Mouse (Mus musculus): ENCODE measurements around the gene Lbhd2.

Gene Lbhd2

DNA sequence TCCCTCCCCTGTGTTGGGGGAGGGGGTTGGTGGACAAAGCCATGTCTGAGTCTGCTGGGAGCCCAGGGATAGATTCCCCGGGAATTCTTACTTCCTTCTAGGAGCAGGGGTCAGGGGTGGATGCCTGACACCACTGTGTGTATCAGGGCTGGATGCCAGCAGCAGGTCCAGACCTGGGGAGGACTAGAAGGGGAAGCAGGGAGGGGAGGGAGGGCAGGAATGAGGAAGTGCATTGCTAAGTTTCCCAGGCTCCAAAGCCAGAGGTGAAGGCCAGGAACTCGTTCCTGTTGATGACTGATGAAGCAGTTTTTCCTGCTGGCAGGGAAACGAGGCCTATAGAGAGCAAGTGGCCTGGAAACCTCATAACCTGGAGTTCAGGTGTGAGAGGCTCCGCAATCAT, 25.5 kb downstream of the Lbhd2 start:
- DNase-seq (ENCODE audit: low spot score): no peak

DNA sequence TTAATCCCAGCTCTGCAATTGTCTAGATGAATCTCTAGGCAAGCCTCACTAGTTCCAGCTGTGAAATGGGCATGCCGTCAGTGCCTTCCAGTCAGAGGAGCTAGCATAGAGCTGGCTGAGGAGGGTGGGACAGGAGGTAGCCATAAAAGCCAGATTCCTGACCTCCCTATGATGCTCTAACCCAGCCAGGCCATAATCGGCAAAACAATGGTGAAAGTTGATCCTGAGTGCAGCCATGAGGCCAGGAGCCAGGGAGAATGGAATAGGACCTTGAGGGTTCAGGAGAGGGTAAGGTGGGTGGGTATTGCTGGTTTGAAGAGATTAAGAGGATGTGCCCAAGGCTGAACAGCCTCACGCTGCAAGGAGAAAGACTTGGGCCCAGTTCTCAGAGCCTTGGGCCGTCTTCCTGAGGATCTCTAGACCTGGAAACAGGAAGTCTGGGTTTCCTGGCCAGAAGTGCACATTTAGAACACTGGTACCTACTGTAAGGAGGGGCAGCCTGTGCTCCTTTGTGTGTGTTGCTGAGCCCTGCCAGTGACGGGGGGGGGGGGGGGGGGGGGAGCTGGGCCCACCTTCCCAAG, 26.2 kb downstream of the Lbhd2 start:
- no peak for DNase-seq (ENCODE audit: low spot score)

DNA sequence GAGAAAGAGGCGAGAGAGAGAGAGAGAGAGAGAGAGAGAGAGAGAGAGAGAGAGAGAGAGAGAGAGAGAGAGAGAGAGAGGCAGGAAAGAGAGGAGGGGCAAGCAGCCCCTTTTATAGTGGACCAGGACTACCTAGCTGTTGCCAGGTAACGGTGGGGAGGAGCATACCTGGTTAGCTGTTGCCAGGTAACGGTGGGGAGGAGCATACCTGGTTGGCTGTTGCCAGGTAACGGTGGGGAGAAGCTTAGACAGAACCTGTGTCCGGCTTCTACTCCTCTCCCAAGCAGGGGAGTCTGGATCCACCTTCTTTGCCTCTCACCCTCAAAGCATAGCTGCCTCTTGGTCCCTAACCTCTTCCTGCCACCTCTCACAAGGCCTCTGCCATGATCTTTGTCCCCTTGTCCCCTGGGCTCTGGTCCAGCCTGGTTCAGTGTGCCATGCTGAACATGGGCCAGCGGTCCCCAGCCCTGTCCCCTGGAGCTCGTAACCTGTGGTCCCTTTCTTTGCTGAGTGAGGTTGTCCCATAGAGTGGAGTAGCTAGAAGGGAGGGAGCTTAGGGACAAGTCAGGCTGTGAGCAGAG, 27.6 kb downstream of the Lbhd2 start:
- no peak for DNase-seq (ENCODE audit: low spot score)

DNA sequence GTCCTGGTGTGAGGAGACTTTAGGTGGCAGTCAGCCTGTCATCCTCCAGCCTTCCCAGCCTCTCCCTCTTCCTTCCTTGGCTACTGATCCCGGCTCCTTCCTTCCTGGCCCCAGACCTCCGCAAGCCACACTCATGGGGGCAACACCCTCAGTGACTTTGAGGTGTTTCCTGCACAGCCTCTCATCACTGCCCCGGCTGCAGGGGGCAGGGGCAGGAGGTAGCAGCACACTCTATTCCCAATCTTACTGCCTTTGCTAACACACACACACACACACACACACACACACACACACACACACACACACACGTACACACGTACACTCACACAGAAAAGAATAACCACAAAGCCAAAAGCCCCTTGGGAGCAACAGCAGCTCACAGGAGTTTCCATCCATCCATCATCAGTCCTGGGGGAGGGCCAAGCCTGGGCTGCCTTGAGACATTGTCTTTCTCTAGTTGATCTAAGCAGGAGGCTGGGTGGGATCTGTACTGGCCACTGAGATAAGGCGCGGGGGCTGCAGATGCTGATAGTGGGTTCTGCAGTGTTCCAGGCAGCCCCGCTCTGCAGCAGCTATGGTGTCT, 28.2 kb downstream of the Lbhd2 start:
- DNase-seq (ENCODE audit: low spot score): no peak

DNA sequence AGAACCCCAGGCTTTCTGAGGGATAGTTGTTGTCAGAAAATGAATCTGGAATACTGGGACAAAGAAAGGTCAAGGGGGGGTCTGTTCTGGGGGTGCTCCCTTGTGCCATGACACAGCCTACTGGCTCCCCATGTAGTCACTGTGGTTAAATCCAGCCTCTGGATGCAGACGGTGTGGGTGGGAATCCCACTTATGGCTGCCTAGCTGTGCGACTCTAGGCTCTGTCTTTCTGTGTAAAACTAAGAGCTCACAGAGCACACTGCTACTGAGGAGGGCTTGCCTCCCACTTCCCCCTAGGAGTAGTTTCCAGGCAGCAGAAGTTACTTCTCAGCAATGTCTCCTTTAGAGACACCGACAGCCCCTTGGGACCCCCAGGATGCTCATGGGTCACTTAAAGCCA, 29.6 kb downstream of the Lbhd2 start:
- DNase-seq (ENCODE audit: low spot score): no peak

DNA sequence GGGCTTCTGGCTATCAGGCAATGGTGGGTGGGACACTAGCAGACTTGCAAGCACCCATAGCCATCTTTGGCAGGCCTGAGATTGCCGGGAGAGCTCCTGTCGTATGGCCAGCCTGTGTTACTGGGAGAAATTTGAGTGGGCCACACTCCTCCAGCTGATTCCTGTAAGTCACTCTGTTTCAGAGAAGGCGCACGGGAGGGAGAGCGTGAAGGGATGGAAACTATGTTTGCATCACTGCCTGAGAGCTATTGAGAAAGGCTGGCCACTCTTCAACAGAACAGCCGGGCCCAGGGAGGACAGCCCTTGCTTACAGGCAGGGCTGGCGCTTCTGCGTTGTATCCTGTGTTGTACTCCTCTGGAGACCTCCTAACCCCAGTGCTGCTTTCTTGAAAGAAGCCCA, 30.0 kb downstream of the Lbhd2 start:
- DNase-seq (ENCODE audit: low spot score): no peak

DNA sequence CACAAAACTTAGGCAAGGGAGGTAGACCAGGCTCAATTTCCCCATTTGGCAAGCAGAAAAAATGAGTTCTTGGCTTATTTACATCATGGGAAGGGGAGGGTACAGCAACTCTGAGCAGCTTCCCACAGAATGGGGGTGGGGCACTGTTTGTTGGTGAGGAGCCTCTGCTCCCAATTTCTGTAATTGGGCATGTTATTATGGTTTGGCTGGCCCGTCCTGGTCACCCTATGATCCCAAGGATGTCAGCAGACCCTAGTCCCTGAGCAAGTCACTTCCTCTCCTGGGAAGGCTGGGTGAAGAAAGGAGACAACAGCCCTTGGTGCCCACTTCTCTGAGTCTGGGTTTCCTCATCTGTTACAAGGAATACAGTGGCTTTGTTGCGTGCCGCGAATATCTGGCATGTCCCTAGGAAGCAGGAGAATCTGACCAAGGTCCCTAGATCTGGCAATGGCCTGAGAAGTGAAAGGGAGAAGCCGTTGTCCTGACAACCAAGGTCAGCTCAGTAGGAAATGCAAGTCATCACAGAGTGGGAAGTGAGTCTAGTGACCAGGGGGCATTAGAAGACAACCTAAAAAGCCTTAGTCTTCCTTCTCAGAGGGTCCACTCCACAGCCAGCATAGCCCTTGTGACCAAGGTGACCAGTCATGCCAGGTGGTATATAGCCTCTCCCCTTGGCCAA, 30.8 kb downstream of the Lbhd2 start:
- no peak for DNase-seq (ENCODE audit: low spot score)

DNA sequence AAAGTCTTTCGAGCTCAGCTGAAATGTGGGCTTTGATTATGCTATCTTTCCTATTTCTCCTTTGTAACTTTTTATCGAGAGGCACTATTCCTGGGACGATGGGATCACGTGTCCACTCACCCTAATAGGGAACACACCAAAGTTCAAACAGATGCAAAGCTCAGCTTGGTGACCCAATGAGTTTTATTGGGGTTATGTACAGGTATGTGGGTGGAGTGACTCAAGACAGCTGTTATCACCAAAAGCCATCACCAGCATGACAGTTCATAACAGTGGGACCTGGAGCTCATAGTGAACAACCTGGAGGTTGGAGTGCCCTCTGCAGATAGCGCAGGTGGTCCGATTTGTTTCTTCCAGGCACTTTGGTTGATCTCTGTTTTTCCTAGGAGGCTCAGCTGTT, 32.2 kb downstream of the Lbhd2 start:
- no peak for DNase-seq (ENCODE audit: low spot score)

DNA sequence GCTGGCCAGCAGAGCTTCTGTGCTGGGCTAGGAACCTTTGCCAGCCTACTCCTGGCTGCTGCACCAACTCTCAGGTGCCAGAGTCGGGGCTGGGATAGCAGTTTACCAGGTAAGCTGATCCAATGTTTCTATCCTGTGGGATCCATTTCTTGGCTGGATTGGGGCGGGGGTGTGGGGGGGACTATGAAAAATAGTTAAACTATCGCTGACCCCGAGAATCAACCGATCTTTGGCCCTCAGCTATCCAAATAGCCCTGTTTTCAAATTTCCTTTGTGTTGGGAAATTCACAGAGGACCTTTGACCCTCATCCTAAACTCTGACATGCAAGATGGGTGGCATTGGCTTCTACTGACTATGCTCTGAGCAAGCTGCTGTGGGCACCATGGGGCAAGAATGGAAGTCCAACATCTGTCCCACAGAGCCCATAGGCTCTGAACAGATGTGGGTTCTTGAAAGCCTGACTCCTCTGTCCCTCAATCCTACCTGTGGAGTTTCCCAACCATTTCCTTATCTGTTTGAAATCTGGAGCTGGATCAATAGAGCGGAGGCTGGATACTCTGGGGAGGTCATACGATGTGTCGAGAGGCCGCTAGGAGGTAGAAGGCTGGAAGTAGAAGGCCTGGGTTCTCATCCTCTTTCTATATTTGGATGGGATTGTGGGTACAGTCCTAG, 34.2 kb downstream of the Lbhd2 start:
- no peak for DNase-seq (ENCODE audit: low spot score)

DNA sequence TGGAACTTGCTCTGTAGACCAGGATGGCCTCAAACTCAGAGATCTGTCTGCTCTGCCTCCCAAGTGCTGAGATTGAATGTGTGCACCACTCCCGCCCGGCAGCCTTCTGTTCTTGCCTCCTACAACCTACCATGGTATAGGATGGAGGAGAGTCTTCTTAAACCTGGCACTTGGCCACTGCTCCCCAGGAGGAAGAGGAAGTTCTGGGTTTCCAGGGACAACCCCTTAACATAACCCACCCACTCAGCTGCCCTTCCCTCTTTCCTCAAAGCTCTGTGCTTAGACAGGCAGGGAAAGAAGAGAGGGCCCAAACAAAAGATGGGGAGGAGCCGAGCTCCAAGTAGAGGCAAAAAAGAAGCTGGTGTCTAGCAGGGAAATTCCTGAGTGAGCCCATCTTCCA, 34.9 kb downstream of the Lbhd2 start:
- DNase-seq (ENCODE audit: low spot score): no peak

DNA sequence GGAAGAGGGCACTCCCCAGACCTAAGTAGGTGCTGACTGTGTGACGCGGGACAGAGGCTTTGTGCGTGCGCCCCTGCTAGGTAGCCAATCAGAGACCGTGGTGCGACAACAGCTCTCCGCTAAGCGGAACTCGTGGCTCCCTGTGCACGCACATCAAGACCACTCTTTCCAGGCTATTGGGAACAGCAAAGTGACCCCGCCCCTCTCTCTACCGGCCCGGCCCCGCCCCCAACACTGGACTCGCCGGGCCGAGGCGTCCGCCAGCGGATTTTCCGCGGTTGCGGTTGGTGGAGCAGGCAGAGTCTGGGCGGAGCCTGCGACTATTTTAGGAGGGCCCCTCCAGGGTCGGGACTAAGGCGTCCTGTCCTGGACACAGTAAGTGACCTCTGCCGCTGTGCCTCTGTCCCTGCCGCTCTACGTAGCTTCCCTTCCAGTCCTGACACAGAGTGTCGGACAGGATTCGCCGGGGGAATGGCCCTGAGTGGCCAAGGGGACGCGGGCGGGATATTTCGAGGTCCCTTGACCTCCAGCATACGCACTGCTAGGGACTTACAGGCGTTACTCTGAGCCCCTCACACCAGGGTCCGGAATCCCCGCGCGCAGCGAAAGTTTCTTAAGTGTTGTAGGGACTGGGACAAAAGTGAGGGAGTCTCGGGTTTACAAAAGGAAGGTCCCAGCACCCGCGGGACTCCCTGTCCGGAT, 35.9 kb downstream of the Lbhd2 start, which contains the start of gene Tnfaip2:
Gene Tnfaip2 (plus strand): TSS at position 161 of the 702 bp plus-strand sequence.
- DNase-seq (ENCODE audit: low spot score): peak; percentile 74

DNA sequence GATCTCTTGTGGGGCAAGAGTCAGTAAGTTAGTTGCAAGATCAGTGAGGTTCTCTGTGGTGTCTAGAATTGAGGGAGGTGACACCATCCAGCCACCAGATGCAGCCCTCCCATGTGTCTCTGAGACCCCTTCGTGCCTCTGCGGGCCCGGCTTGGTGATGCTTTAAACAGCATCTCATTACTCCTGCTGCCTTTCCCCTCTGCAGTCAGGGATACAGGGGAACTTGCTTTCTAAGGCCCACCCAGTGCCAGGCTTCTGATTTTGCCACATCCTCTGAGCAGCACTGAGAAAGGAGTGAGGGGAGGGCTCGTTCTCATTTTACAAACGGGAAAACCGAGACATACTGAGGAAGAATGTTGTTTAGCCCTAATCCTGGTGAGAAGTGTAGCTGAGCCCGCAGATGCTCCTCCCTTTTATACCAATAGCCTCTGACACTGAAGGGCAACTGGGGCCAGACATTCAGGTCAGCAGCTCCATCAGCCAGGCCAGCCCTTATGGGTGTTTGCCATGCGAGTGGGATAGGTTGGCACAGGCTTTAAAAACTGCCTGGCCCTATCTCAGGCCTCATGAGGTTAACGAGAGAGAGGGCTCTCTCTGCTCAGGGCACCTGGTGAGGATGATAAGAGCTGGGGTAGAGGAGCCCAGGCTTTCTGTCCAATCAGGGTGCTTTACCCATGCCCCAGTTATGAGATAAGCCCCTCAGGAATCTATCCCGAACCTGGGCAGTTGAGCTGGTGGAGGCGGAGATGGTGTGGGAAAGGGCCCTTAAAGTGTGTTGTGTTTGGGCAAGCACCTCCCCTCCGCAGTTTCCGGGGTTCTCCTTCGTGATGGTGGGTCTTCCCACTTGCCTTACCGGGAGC, 36.6 kb downstream of the Lbhd2 start:
- no peak for DNase-seq (ENCODE audit: low spot score)

DNA sequence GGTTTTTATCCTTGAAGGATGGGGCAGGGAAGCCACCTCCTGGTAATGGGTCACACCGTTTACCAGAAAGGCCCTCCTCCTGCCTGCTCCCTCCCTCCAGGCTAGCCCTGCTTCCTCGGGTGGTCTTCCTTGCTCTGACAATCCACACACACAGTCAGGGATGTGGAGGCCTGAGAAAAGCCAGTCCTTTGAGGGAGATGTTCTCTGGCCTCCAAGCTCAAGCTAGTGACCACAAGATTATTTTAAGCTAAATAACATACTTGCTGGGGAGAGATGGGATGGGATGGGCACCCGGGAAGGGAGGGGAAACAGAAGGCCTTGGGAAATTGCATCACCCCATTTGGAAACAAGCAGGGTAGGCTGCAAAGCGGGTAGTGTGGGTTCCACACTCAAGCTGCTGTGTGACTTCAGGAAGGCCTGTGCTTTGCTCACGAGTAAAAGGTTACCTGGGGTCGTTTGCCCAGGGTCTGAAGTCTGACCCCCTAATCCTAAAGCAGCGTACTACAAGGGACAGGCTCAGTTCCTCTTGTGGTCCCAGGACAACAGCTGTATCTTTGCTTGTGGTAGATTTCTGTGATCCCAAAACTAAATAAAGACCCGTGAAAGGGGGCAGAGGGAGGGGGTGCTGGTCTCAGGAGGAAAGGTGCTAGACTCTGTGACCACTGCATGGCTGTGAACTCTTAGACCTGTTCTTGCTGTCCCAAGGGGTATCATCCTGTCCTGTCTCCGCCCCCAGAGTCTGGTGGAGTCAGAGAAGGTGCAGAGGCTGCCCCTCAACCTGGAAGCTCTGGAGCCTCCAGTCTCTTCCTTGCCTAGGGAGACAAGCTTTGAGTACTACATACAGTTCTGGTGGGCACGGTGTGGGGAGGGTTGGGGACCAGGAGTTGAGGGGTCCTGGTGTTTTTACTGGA, 37.6 kb downstream of the Lbhd2 start:
- DNase-seq (ENCODE audit: low spot score): no peak

DNA sequence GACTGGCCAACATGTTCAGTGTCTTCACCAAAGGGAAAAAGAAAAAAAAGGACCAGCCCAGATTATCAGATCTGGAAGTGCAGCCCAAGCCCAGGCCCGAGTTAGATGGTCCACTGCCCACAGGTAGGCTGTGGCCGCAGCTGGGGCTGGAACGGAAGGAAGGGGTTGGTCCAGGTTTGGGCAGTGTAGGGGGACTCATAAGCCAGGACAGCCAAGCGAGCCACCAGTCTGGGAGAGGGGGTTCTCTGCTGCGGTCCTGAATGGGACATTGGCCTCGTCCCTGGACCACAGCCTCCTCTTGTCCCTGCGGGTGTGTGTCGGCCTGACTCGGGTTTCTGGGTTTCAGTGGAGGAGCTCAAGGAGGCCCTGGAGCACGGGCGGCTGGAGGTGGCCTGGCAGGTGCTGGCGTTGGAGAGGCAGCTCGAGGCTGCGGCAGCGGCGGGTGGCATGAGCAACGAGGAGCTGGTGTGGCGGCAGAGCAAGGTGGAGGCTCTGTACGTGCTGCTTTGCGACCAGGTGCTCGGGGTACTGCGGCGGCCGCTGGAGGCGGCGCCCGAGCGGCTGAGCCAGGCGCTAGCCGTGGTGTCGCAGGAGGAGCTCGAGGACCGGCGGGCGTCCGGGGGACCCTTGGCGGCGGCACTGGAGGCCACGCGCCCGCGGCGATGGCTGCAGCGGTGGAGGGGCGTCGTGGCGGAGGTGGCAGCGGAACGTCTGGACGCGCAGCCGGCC, 38.7 kb downstream of the Lbhd2 start:
- no peak for DNase-seq (ENCODE audit: low spot score)

DNA sequence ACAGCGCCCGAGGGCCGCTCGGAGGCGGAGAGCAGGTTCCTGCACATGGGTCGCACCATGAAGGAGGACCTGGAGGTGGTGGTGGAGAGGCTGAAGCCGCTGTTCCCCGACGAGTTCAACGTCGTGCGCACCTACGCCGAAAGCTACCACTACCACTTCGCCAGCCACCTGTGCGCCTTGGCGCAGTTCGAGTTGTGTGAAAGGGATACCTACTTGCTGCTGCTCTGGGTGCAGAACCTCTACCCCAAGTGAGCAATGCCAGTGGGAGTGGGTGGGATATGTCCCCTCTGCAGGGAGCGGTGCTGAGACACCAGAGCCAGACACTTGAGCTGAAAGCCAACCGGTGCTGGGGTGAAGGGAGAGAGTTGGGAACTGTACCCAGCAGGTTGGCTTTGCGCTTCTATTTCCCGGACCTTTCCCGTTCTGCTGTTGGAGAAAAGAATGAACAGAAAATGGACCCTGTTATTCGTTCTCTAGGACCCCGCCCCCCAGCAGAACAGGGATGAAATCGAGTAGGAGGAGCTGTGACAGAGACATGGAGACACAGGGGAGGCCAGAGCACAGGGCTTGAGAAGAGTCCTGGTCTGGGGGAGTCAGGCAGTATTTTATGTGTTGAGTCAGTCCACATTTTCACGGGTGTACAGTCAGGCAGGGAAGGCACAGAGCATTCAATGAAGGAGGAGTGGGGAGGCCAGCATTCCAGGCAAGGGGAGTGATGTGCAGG, 39.4 kb downstream of the Lbhd2 start:
- DNase-seq (ENCODE audit: low spot score): no peak

DNA sequence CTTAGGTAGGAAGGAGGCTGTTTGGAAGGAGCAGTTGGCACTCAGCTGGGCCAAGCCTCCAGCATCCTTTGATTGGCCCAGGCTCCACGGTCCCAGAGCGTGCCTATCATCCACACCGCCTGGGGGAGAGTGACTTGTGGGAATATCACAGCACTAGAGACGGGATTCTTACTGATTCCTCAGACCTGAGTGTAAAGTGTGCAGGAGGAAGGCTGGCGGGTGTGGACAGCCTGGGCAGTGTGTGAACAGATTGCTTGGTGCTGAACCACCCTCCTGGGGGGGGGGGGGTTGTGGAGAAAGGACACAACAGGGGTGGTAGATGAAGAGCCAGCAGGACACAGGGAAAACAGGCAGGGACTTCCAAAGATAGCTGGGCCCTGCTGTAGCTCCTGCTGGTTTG, 40.1 kb downstream of the Lbhd2 start:
- no peak for DNase-seq (ENCODE audit: low spot score)

DNA sequence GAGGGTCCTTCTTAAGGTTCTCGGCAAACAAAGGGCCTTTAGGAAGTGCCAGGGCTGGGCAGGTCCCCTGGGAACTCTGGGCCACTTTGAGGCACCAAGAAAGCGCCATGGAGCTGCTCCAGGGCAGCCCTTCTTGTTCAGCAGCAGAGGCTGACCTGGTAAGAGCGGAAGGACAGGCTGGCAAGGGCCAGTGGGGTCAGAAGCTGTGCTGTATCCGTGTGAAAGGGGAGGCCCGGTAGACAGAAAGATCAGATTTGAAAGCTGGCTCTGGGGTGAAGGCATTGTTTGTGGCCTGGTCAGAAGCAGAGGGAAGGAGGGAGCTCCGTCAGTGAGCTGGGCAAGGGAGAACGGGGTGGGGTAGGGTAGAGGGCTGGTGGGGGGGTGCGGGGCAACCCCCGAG, 40.7 kb downstream of the Lbhd2 start:
- DNase-seq (ENCODE audit: low spot score): no peak

DNA sequence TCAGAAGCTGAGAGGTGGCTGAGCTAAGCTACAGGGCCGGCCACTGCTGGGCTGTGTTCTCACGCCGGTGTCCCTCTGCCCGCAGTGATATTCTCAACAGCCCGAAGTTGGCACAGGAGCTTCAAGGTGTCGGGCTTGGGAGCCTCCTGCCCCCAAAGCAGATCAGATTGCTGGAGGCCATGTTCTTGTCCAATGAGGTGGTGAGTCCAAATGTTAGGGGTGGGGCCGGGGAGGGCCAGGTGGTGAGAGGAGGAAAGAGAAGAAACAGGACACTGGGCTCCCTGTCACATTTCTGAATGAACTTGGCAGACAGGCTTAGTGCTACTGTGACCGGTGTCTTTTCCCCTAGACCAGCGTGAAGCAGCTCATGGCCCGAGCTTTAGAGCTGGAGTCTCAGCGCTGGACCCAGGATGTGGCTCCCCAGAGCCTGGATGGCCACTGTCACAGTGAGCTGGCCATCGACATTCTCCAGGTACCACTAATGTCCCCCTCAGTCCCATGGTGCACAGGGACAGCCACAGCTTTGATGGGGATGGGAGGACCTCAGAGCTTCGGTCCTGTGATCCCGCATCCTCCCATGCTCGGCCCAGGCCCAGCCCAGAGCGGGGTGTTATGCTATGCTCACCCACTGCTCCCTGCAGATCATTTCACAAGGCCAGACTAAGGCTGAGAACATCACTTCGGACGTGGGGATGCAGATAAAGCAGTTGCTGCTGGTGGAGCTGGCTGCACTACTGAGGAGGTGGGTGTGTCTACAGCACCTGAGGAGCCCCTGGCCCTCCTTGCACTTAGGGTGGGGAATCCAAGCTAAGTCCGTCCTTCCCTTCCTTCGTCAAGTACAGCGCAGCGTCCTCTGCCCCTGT, 41.5 kb downstream of the Lbhd2 start:
- no peak for DNase-seq (ENCODE audit: low spot score)
